Mouse (Mus musculus) inflammation-experienced regulatory T-cells, adult 6 months (primary cell): ENCODE measurements at regions not wholly inside any gene's neighbourhood (a gene's known extent, or its start where the extent isn't known, plus 50 kb on each side); places are given as distances from the start of the nearest gene placed in this dataset.

ENCODE experiments used
- ATAC-seq: one replicate; pipeline ENCODE4 v1.8.0; 2017

- ATAC-seq, result no peak
Observed at GRCm38 (mm10) chr14:62191624-62192023, 100.8 kb upstream of the Rnaseh2b start.

GRCm38 (mm10) chr14:62192814-62193213, 99.6 kb upstream of the Rnaseh2b start:
- ATAC-seq, result no peak

GRCm38 (mm10) chr14:62193371-62193770, 99.0 kb upstream of the Rnaseh2b start:
- ATAC-seq, result no peak

GRCm38 (mm10) chr14:62196776-62197175, 95.6 kb upstream of the Rnaseh2b start:
- ATAC-seq, result no peak

GRCm38 (mm10) chr14:62198476-62199190, 93.8 kb upstream of the Rnaseh2b start:
- ATAC-seq, result no peak

GRCm38 (mm10) chr14:62215071-62215470, 77.3 kb upstream of the Rnaseh2b start:
- no peak for ATAC-seq

GRCm38 (mm10) chr14:62216995-62217394, 75.4 kb upstream of the Rnaseh2b start:
- no peak for ATAC-seq

GRCm38 (mm10) chr14:62217971-62218370, 74.4 kb upstream of the Rnaseh2b start:
- ATAC-seq, result no peak

- no peak for ATAC-seq
Observed at GRCm38 (mm10) chr14:62218716-62219115, 73.7 kb upstream of the Rnaseh2b start.

GRCm38 (mm10) chr14:62220770-62221169, 71.6 kb upstream of the Rnaseh2b start:
- ATAC-seq, result no peak
